Mouse (Mus musculus): ENCODE measurements around the gene Appbp2.
"Not testable (repeated sequence)": the region's sequence is repeated elsewhere in the genome, so short reads cannot be mapped to it uniquely, and the experiment has no call there.

Appbp2 gene

DNA sequence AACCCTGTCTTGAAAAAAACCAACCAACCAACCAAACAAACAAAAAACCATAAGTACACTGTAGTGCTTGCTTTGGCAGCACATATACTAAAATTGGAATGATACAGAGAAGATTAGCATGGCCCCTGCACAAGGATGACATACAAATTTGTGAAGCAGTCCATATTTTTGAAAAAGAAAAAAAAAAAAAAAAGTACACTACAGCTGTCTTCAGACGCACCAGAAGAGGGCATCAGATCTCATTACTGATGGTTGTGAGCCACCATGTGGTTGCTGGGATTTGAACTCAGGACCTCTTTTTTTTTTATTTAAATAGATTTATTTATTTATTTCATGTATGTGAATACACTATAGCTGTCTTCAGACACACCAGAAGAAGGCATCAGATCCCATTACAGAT, 71.9 kb downstream of the Appbp2 start:
- not testable (repeated sequence) for DNase-seq (ENCODE audit: low read depth, low spot score)

DNA sequence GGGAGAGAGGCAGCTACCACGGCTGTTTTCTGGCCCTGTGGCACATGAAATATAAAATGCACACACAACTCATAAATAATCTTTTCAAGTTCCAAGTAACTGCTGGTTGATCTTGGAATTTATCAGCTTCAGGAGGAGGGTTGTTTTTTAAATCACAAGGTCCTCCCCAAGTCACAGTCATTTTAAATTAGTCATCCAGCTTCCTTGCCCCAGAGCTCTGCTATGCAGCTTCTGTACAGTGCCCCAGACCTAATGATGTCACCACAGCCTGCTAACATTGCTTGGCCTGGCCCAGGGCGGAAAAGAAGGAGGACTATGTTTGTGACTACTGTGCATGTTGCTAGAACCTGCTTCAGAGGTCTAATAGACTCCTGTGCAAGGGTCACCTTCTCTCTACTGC, 77.6 kb downstream of the Appbp2 start:
- DNase-seq (ENCODE audit: low read depth, low spot score) = no peak

DNA sequence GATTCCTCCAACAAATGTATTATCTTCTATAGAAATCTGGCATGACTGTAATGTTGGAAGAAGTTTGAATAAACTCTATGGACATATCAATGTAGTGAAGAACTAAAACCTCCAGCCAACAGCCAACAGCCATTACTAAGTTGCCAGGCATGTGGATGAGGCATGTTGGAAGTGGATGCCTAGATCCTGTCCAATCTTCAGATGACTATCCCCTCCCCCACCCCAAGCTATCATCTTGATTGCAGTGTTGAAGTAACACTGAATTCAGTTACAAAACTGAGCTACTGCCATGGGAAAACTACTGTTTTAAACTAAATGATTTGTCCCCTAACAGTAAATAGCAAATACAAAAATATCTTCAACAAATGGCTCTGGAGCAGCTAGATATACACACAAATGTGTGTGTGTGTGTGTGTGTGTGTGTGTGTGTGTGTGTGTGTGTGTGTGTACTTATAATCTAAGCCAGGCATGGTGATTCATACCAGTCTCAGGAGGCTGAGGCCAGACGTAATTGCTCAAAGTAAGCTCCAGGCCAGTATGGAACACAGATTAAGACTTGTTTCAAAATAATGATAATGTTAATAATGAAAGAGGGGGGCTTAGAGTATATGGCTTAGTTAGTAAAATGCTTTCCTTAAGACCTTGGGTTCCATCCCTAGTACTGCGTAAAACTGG, 82.5 kb downstream of the Appbp2 start:
- no peak for DNase-seq (ENCODE audit: low read depth, low spot score)

DNA sequence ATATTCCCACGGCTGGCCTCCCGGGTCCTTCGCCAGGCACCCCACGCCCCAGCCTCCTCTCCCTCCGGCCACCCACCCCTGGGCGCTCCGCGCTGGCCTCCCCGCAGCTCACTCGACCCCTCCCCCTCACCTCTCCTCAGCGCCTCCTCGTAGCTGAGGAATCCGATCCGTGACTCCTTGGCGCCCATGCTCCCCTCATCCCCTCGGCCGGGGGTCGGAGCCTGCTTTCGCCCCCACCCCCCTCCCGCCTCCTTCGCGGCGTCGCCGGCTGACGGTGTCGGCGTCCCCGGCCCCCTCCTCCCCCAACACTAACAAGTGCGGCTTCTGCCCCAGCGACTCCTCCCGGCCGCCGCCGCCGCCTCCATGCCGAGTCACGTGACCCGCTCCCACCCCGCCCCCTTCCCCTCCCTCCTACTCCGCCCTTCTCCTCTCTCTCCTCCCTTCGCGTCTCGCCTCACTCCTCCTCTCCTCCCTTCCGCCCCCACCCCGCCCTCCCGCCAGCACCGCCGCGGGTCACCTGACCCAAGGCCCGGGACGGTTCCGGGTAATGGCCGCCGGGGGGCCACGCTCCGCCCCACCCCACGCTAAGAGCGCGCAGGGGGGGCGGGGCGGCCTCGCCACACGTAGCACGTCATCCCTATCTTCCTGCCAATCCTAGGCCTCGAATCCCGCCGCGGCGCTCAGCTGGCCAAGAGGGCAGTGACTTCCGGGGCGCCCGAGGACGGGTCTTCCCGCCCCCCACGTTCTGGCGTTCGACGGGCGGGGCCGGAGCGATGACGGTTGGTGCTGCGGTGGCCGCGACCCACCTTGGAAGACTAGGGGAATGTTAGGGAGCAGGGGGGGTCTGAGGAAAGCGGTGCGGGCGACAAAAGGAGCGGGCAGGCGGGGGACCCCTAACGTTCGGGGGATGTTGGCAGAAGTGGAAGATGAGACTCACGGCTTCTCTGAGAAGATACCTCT, 95.1 kb downstream of the Appbp2 start, which contains the start of gene Usp32:
Gene Usp32, minus strand, starts transcription at position 581 of the 960 bp plus-strand sequence.
- peak; percentile 99 for DNase-seq (ENCODE audit: low read depth, low spot score)

DNA sequence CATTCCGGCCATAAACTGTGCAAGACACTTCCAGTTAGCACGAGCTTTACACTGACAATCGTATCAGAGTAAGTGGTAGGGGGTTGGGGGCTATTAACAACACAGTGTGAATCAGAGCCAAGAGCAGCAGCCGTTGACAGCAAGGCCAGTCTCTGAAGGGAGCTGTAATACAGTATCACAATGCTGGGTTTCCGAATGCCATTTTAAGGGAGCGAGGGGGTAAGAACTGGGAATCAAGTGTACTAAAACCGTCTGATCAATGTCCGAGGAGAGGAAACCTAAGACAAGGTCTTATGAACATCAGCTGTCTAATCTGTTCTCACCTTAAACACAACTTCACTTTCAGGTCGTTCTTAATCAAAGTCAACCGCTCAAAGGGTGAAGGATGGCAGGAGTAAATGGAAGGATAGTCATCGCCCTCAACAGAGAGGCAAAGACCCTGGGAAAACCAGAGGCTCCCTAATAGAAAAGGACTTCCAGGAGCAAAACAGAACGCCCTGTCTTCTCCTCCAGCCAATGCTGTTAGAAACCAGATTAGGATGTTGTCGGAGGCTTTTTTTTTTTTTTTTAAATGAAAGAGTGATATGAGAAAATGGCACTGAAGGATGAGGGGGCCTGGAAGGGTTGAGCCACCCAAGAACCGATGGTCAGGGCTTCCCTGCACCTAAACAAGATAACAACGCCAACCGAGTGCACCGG, 96.0 kb downstream of the Appbp2 start:
- no peak for DNase-seq (ENCODE audit: low read depth, low spot score)

All from WW6 (cell line).